Mouse (Mus musculus) midbrain, embryonic 12.5 days (tissue): ENCODE measurements around the gene Insig2. TPM values are rescaled to one million over a fixed set of nuclear protein-coding genes. Genes with fewer than 3 reads are reported as not detected.

Experiments used
- ATAC-seq: fragments of 200-750 bp; cut with Nextera tagmentation; 2 replicates; pipeline ENCODE4 v1.8.0; 2017; ENCODE audit warnings: low read depth, moderate TSS enrichment, moderate library complexity; ENCODE audit not compliant: low FRiP score
- H3K27ac ChIP-seq: fragments of 300-500 bp; sonication (generic); replicated peaks from 2 replicates; pipeline ENCODE4 v1.5.1; 2016; ENCODE audit warnings: mild to moderate bottlenecking
- H3K27me3 ChIP-seq: fragments of 300-500 bp; sonication (generic); 2 replicates; pipeline ENCODE4 v1.6.1; 2016; ENCODE audit warnings: mild to moderate bottlenecking
- H3K36me3 ChIP-seq: fragments of 300-500 bp; sonication (generic); 2 replicates; pipeline ENCODE4 v1.6.1; 2016
- H3K4me1 ChIP-seq: fragments of 300-500 bp; sonication (generic); 2 replicates; pipeline ENCODE4 v1.6.1; 2016
- H3K4me2 ChIP-seq: fragments of 300-500 bp; sonication (generic); replicated peaks from 2 replicates; pipeline ENCODE4 v1.6.1; 2016; ENCODE audit warnings: mild to moderate bottlenecking, moderate library complexity
- H3K4me3 ChIP-seq: fragments of 300-500 bp; sonication (generic); 2 replicates; pipeline ENCODE4 v1.5.1; 2016; ENCODE audit warnings: mild to moderate bottlenecking
- H3K9ac ChIP-seq: fragments of 300-500 bp; sonication (generic); replicated peaks from 2 replicates; pipeline ENCODE4 v1.6.1; 2016; ENCODE audit warnings: mild to moderate bottlenecking, moderate library complexity
- H3K9me3 ChIP-seq: fragments of 300-500 bp; sonication (generic); 2 replicates; pipeline ENCODE4 v1.6.1; 2016; ENCODE audit warnings: mild to moderate bottlenecking
- WGBS: fragments of 180-500 bp; shearing (Covaris S2); methylation state at CpG from one replicate; pipeline ENCODE4 v1.1.7; 2016; 5-methylcytosine and 5-hydroxymethylcytosine counted together
- polyA plus RNA-seq: library from polyadenylated mRNA; unstranded; fragments of >200 nt; fragmentation: Nextera tagmentation; extraction: Ambion mirVana; gene quantifications from 2 replicates; pipeline ENCODE4 v1.2.1, GENCODE M21; 2016

Gene Insig2
- polyA plus RNA-seq, 1 experiment from 2014 or later: 30.3 TPM

GRCm38 (mm10) chr1:121350616-121351015 is 18.2 kb upstream of the Insig2 start:
- no peaks in the 10 kb centered on the region for H3K36me3 ChIP-seq
- no peaks in the 10 kb centered on the region for H3K27me3 ChIP-seq
- H3K9ac ChIP-seq: no peak overlapping the region
- no peak for ATAC-seq
- peaks cover 5% of the 10 kb centered on the region; the same call in 1 of the 2 replicates for H3K9me3 ChIP-seq
- H3K4me3 ChIP-seq: no peak overlapping the region
- WGBS: 89% methylated on average over 13 of the region's 13 CpGs
- H3K27ac ChIP-seq: no peak overlapping the region
- H3K4me1 ChIP-seq: no peaks in the 10 kb centered on the region
- H3K4me2 ChIP-seq: no peak overlapping the region

- H3K36me3 ChIP-seq: no peaks in the 10 kb centered on the region
- H3K4me3 ChIP-seq: no peak overlapping the region
- no peaks in the 10 kb centered on the region for H3K4me1 ChIP-seq
- H3K9ac ChIP-seq: no peak overlapping the region
- no peak for ATAC-seq
- H3K27ac ChIP-seq: no peak overlapping the region
- H3K27me3 ChIP-seq: no peaks in the 10 kb centered on the region
- 84% methylated on average over 4 of the region's 4 CpGs for WGBS
- H3K9me3 ChIP-seq: peaks cover 5% of the 10 kb centered on the region; the same call in 1 of the 2 replicates
- no peak overlapping the region for H3K4me2 ChIP-seq
These were observed 16.8 kb upstream of the Insig2 start for GRCm38 (mm10) chr1:121348875-121349847.

DNA sequence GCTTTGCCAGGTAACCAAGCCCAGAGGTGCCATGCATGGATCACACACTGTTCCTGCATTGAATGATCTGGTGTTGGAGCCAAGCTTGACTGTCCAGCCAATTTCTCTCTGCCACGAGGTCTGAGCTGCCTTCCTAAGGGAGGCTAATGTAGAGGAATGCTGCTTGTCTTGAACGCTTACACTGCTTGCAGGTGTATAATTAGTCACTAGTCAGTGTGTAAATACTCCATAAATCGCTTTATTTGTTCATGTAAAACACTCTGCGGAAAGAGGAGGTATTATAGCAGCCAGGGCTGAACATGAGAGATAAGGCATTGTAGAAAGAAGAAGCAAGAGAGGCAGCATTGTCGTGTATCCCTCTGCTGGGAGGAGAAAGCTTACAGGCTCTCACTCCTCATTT is 11.6 kb upstream of the Insig2 start:
- WGBS: 74% methylated on average over 5 of the region's 5 CpGs
- Histone ChIP-seq H3K4me2 (no peak overlapping the region), H3K27ac (no peak overlapping the region), H3K9ac (no peak overlapping the region), H3K27me3 (no peaks in the 10 kb centered on the region), H3K9me3 (no peaks in the 10 kb centered on the region), H3K4me1 (no peaks in the 10 kb centered on the region), H3K36me3 (no peaks in the 10 kb centered on the region), H3K4me3 (no peak overlapping the region)
- ATAC-seq: no peak

- Histone ChIP-seq H3K27me3 (no peaks in the 10 kb centered on the region), H3K4me2 (no peak overlapping the region), H3K27ac (no peak overlapping the region), H3K9me3 (no peaks in the 10 kb centered on the region), H3K9ac (no peak overlapping the region), H3K4me3 (no peak overlapping the region), H3K4me1 (no peaks in the 10 kb centered on the region), H3K36me3 (0 out of 2 replicates have a peak, but pooled peaks cover 3% of the 10 kb centered on the region)
- no peak for ATAC-seq
- 75% methylated on average over 4 of the region's 4 CpGs for WGBS
These were observed 3.4 kb upstream of the Insig2 start for GRCm38 (mm10) chr1:121335789-121336188.

DNA sequence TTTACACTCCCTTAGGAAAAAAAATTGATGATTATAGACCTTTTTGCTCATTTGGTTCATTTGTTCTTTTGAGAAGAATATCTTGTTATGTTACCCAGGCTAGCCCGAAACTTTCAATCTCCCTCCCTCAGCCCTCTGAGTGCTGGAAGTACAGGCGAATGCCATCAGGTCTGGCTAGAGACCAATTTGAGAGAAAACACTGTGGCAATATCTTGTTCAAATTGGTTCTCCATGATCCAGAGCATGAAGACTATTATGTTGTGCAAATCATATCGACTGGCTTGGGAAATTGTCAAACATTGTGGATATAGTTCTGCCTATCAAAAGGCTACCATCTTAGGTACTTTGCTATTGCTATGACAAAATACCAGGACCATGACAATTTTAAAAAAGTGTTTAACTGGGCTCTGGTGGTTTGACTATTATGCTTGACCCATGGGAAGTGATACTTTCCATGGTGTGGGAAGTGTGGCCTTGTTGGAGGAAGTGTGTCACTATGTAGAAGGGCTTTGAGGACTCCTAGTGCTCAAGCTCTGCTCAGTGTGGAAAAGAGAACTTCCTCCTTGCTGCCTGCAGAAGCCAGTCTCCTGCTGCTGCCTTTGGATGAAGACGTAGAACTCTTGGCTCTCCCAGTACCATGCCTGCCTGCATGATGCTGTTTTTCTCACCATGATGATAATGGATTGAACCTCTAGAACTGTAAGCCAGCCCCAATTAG is 1.8 kb upstream of the Insig2 start:
- no peak overlapping the region for H3K4me3 ChIP-seq
- H3K9me3 ChIP-seq: no peaks in the 10 kb centered on the region
- no peak for ATAC-seq
- H3K27me3 ChIP-seq: no peaks in the 10 kb centered on the region
- no peaks in the 10 kb centered on the region for H3K4me1 ChIP-seq
- 94% methylated on average over 4 of the region's 4 CpGs for WGBS
- no peak overlapping the region for H3K27ac ChIP-seq
- H3K9ac ChIP-seq: no peak overlapping the region
- 0 out of 2 replicates have a peak, but pooled peaks cover 3% of the 10 kb centered on the region for H3K36me3 ChIP-seq
- no peak overlapping the region for H3K4me2 ChIP-seq

DNA sequence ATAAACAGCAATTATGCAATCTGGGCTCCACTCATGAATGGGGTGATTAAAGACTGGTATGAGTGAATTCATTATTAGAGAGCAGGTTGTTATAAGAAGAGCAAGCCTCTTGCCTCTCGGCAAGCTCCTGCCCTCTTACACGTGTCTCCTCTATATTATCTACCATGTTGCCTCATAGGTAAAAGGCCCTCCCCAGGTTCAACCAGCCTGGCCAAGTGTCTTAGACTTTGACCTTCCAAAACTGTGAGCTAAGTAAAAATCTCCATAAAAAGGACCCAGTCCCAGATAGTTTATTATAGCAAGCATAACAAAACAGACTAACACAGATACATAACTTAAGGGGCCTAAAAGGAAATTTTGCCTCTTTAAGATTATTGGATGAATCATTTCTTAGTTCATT is 1.8 kb downstream of the Insig2 start:
- Histone ChIP-seq H3K4me3 (no peak overlapping the region), H3K9me3 (no peaks in the 10 kb centered on the region), H3K9ac (no peak overlapping the region), H3K27me3 (no peaks in the 10 kb centered on the region), H3K36me3 (0 out of 2 replicates have a peak, but pooled peaks cover 3% of the 10 kb centered on the region), H3K4me1 (peaks cover 17% of the 10 kb centered on the region), H3K4me2 (no peak overlapping the region), H3K27ac (no peak overlapping the region)
- no peak for ATAC-seq
- WGBS: 96% methylated on average over 2 of the region's 2 CpGs

DNA sequence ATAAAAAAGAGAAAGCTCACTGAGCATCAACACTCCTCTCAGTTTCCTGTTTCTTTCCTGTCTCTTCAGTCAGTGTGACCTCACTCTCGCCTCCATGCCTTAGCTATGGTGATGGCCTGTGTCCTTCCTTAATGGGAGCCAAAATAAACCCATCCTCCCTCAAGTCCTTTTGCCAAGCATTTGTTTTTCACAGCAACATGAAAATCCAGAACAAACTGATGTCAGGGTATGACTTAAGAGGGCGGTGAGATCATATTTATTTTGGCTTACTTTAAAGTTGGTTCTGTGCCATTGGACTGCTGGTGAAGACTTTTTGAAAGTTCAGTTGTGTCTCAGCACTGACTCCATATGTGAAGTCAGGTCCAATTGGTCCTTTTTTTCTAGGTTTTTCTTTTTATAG is 3.0 kb downstream of the Insig2 start:
- 83% methylated on average over 2 of the region's 2 CpGs for WGBS
- no peak for ATAC-seq
- no peak overlapping the region for H3K4me3 ChIP-seq
- no peak overlapping the region for H3K9ac ChIP-seq
- no peak overlapping the region for H3K27ac ChIP-seq
- no peaks in the 10 kb centered on the region for H3K9me3 ChIP-seq
- no peak overlapping the region for H3K4me2 ChIP-seq
- H3K27me3 ChIP-seq: no peaks in the 10 kb centered on the region
- peaks cover 17% of the 10 kb centered on the region for H3K4me1 ChIP-seq
- no peaks in the 10 kb centered on the region for H3K36me3 ChIP-seq

DNA sequence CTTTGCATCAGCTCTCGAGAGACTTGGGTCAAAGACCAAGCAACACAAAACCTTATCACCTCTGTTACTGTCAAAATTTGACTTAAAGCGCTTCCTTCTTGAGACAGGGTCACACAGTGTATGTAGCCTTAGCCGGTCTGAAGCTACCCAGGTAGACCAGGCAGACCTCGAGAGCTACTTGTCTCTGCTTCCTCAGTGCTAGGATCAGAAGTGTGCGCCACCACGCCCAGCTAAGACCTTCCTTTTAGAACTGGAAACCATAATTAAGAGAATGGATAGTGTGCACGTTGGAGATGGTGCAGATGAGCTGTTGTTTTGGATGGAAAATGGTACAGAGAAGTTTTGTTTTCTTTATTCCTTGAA is 4.2 kb downstream of the Insig2 start:
- Histone ChIP-seq H3K27ac (peak overlapping the region; percentile 90), H3K36me3 (no peaks in the 10 kb centered on the region), H3K27me3 (no peaks in the 10 kb centered on the region), H3K4me1 (peaks cover 17% of the 10 kb centered on the region), H3K9me3 (no peaks in the 10 kb centered on the region), H3K9ac (peak overlapping the region; percentile 81), H3K4me2 (peak overlapping the region; percentile 66), H3K4me3 (peak overlapping the region; percentile 83)
- 3% methylated on average over 7 of the region's 7 CpGs for WGBS
- peak; percentile 62 for ATAC-seq

- Histone ChIP-seq H3K9me3 (no peaks in the 10 kb centered on the region), H3K27me3 (no peaks in the 10 kb centered on the region), H3K4me1 (peaks cover 17% of the 10 kb centered on the region), H3K36me3 (no peaks in the 10 kb centered on the region), H3K27ac (peak overlapping the region; percentile 90), H3K4me2 (peak overlapping the region; percentile 66), H3K9ac (peak overlapping the region; percentile 81), H3K4me3 (peak overlapping the region; percentile 83)
- ATAC-seq: peak; percentile 99
- WGBS: under 1% methylated on average over 55 of the region's 55 CpGs
These were observed 4.8 kb downstream of the Insig2 start for GRCm38 (mm10) chr1:121327344-121328192.

DNA sequence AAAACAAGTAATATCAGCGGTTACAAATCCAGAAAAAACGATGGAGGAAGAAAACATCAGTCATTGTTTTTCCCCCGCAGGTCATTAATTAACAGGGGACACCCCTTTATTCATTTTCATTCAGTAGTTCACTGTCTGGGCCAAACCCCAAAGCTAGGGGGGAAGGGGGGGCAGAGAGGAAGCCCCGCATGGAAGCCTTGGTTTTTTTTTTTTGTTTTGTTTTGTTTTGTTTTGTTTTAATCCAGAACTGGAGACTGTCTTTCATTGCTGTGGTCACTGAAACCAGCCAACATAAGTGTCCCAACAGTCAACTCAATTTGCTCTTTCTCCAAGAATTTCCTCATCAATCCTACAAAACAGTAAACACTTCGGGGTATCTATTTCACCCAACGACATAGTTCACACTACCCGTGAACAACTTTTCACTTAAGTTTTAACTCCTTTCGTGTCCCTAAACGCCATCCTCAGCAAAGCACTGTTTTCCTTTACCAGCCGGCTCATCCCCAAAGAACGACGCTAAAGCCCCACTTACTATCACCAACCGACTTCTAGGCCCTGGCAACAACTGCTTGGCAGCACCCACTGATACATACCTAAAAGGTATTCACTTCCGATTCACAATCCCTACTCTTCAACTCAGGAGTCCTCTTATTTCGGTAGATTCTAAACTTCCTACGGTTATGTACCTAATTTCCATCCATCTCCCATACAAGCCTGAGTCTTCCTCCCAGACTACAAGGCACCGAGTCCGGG is 5.6 kb downstream of the Insig2 start:
- 32% methylated on average over 18 of the region's 18 CpGs for WGBS
- ATAC-seq: no peak
- Histone ChIP-seq H3K36me3 (no peaks in the 10 kb centered on the region), H3K9ac (peak overlapping the region; percentile 81), H3K9me3 (no peaks in the 10 kb centered on the region), H3K27me3 (no peaks in the 10 kb centered on the region), H3K27ac (peak overlapping the region; percentile 90; the same call in 1 of the 2 replicates), H3K4me3 (peak overlapping the region; percentile 83), H3K4me2 (peak overlapping the region; percentile 66), H3K4me1 (peaks cover 17% of the 10 kb centered on the region)

GRCm38 (mm10) chr1:121323501-121323900 is 8.9 kb downstream of the Insig2 start:
- H3K9me3 ChIP-seq: no peaks in the 10 kb centered on the region
- peaks cover 15% of the 10 kb centered on the region for H3K4me1 ChIP-seq
- H3K9ac ChIP-seq: no peak overlapping the region
- no peaks in the 10 kb centered on the region for H3K27me3 ChIP-seq
- 89% methylated on average over 4 of the region's 4 CpGs for WGBS
- peaks cover 6% of the 10 kb centered on the region; the same call in 1 of the 2 replicates for H3K36me3 ChIP-seq
- H3K4me2 ChIP-seq: no peak overlapping the region
- ATAC-seq: no peak
- H3K4me3 ChIP-seq: no peak overlapping the region
- no peak overlapping the region for H3K27ac ChIP-seq
